Mouse (Mus musculus) skeletal muscle tissue, postnatal 0 days (tissue): ENCODE results near the gene Zfyve27. TPM values are rescaled to one million over a fixed set of nuclear protein-coding genes. Genes with fewer than 3 reads are reported as not detected.

ENCODE experiments used
- polyA plus RNA-seq: library from polyadenylated mRNA; unstranded; fragments of >200 nt; fragmentation: Nextera tagmentation; extraction: Ambion mirVana; gene quantifications from 2 replicates; pipeline ENCODE4 v1.2.1, GENCODE M21; 2015

The Zfyve27 gene
- polyA plus RNA-seq = 11.0 and 11.2 TPM in 2 replicates

DNA sequence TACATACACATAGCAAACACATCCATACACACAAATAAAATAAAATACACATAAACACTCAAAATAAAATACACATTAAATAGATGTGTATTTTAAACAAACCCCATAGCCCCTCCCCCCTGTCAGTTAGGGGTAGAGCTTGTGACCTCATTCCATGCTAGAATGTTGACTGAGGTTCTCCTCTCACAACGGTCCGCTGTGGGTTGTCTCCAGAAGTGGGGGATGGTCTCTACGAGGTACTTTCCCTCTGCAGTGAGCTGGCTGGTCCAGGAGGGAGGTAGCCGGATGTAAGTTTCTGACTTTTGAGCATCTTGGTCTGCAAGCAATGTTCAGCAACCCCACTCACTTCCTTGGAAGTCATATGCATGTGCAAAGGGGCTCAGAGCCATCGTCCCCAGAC lies at the start of gene Zfyve27:
Zfyve27 (plus strand) TSS at position 188 of the 400 bp plus-strand sequence.

DNA sequence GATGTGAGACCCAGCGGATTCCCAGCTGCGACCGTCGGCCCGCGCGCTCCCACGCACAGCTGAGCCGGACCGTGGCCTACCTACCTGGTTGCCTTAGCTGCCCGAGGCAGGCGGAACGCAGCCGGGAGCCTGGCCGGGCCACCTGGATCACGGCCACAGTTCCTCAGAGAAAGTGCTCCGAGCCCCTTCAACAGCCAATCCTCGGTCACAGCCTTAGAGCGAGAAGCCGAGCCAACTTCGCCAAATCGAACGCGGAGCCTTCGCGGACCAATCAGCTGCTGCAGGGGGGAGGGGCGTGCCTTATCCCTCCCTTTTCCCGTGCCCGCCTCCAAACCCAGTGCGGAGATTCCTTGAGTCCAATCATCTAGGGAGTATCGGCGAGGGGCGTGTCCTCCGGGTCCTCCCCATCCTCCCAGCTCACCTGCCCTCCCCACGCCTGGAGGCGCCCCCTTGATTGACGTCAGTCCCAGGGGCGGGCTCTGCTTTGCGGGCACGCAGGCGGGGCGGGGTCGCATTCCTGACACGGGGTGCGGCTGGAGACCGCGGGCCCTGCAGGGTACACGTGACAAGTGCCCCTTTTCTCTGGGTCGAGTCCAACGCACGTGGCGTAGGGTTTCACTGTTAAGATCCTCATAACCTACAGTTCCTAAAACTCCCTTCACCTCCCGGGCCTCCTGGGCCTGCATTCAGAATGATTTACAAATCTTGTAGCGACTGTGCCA lies 34.8 kb upstream of the Zfyve27 start, which contains the start of gene Avpi1:
Avpi1 (minus strand) TSS at position 273 of the 722 bp plus-strand sequence.

DNA sequence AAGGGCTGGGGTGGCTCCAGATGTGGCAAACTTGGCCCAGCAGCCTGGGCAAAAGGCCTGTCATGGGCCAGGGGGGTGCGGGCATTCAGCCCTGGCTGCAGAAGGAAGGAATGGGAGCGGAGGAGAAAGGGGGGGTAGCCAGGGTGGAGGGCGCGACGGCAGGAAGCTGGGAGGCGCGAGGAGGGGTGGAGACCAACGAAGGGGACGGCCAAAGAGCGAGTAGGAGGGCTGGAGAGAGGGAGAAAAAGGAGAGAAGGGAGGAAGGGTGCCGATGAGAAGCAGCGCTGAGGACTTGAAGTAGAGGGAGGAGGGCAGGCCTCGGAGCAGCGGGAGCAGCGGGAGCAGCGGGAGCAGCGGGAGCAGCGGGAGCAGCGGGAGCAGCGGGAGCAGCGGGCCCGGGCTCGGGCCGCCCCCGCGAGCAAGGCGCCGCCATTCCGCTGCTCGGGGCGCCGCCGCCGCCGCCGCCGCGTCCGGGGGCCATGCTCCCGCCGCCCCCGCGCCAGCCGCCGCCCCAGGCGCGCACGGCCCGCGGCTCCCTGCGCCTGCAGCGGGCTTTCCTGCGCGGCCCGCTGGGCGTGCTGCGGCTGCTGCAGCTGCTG lies 16.5 kb upstream of the Zfyve27 start, which contains the start of gene Marveld1:
Marveld1 (plus strand) TSS at position 231 of the 599 bp plus-strand sequence.

DNA sequence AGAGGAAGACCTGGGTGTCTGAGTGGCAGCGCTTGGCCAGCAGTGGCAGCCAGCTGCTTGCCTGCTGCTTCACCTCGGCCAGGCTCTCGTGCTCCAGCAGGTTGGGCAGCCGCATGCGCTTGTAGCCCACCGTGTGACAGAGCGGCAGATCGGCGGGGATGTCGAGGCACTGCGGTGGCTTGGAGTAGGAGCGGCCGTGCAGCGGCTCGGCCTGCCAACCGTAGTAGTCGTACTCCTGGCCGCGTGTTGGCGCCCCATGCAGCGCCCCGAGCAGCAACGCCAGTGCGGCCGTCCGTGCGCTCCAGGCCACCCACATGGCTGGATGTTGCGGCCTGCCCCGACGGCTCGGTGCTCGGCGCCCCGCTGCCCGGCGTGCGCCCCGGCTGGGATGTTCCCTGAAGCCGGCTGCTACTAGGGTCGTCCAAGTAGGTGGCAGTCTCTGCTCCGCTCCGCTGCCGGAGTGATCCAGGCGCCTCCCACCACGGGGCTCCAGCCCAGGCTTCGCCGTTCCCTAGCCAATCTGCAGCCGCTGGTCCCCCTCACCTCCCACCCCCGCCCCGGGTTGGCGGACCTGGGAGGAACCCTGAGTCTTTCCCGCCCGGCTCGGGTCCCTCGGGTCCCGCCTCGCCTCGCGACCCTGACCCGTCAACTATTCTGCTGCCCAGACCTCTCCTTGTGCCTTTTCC lies 38.1 kb downstream of the Zfyve27 start, which contains the start of gene Sfrp5:
Sfrp5 (minus strand) TSS at position 557 of the 686 bp plus-strand sequence.

Other genes with a start within 250 kb of the Zfyve27 start
- 39.4 and 40.6 TPM in 2 replicates for gene Exosc1, start 230.5 kb upstream of the Zfyve27 start, polyA plus RNA-seq
- 50.6 and 51.0 TPM in 2 replicates for gene Zdhhc16, start 230.5 kb upstream of the Zfyve27 start, polyA plus RNA-seq
- 11.5 and 14.6 TPM in 2 replicates for gene Mms19, start 182.8 kb upstream of the Zfyve27 start, polyA plus RNA-seq
- gene Ubtd1, start 182.2 kb upstream of the Zfyve27 start, polyA plus RNA-seq = 32.9 and 35.0 TPM in 2 replicates
- gene Ankrd2, start 128.0 kb upstream of the Zfyve27 start, polyA plus RNA-seq = 82.7 and 174 TPM in 2 replicates
- 7.6 and 11.3 TPM in 2 replicates for gene Hoga1, start 118.3 kb upstream of the Zfyve27 start, polyA plus RNA-seq
- 0.12 TPM in 1 of 2 replicates, not detected in the other for gene 4933411K16Rik, start 111.7 kb upstream of the Zfyve27 start, polyA plus RNA-seq
- gene Morn4, start 77.6 kb upstream of the Zfyve27 start, polyA plus RNA-seq = 3.0 and 3.1 TPM in 2 replicates
- 13.4 and 13.5 TPM in 2 replicates for gene Pi4k2a, start 73.5 kb upstream of the Zfyve27 start, polyA plus RNA-seq
- 29.5 and 30.2 TPM in 2 replicates for gene Avpi1, start 34.9 kb upstream of the Zfyve27 start, polyA plus RNA-seq
- gene Marveld1, start 16.6 kb upstream of the Zfyve27 start, polyA plus RNA-seq = 8.4 and 14.2 TPM in 2 replicates
- gene Sfrp5, start 38.3 kb downstream of the Zfyve27 start, polyA plus RNA-seq = 3.3 and 4.2 TPM in 2 replicates
- 0.71 and 1.0 TPM in 2 replicates for gene Golga7b, start 83.6 kb downstream of the Zfyve27 start, polyA plus RNA-seq